Mouse (Mus musculus): ENCODE results near the gene Gm10226. TPM values are rescaled to one million over a fixed set of nuclear protein-coding genes. Genes with fewer than 3 reads are reported as not detected.

Gm10226 gene
- total and polyA plus RNA-seq, 3 experiments: 1.1 to 3.2 TPM; not detected in 1

DNA sequence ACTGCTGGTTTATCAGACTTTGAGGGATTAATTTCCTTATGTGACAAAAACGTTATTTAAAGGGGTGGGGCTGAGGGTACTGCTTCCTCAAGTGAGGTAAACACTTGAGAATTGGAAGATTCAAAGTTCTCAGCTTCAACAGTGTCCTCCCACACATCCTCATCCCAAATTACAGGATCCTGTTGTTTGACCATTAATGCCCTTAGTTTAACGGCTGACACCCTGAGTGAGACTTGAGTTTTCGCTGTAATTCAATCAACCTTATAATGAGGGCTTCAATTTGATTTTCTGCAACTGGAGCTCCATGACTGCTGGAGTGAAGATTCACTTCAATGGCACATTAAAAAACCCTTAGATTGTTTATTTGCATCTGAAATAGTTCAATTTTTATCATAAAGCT is 1.7 kb downstream of the Gm10226 start:
- no peak overlapping the region for H3K4me3 ChIP-seq (ENCODE audit: control insufficient read depth in 1 of 2, insufficient read depth in 1 of 2, low read depth in 2 of 2, low read length in 2 of 2)
- H3K9ac ChIP-seq (ENCODE audit: control insufficient read depth, low read depth, low read length, poor library complexity, severe bottlenecking): no peak overlapping the region
- no peak for DNase-seq (ENCODE audit: low read depth, low spot score)
- no peaks in the 10 kb centered on the region; the same call in 1 of the 2 replicates for H3K79me2 ChIP-seq (ENCODE audit: control insufficient read depth, insufficient read depth, low read length, poor library complexity)
- no peak overlapping the region for H3K27ac ChIP-seq (ENCODE audit: control insufficient read depth, low read depth, low read length)
- H3K27me3 ChIP-seq (ENCODE audit: control insufficient read depth in 1 of 2, insufficient read depth in 2 of 2, low read length in 2 of 2): no peaks in the 10 kb centered on the region
- 0 out of 4 replicates have a peak, but pooled peaks cover 0 to 2% of the 10 kb centered on the region in 2 experiments for H3K36me3 ChIP-seq (ENCODE audit: control insufficient read depth in 1 of 2, insufficient read depth in 2 of 2, low read length in 2 of 2)
- H3K9me3 ChIP-seq (replicated peaks; ENCODE audit: insufficient read depth, low read length): no peaks in the 10 kb centered on the region
- TF ChIP-seq TBP (IDR thresholded peaks at IDR 0.05; ENCODE audit: low read depth, low read length) (no peak), MXI1 (IDR thresholded peaks at IDR 0.05; ENCODE audit: low read depth, low read length) (no peak), E2F4 (IDR thresholded peaks at IDR 0.05; ENCODE audit: borderline replicate concordance, low read depth, low read length) (no peak), SIN3A (IDR thresholded peaks at IDR 0.05; ENCODE audit: low read length) (no peak), ZKSCAN1 (IDR thresholded peaks at IDR 0.05; ENCODE audit: low read depth, low read length) (no peak), UBTF (IDR thresholded peaks at IDR 0.05; ENCODE audit: borderline replicate concordance, insufficient read depth, low read depth, low read length) (no peak)
- H3K4me1 ChIP-seq (ENCODE audit: control insufficient read depth in 1 of 2, insufficient read depth in 2 of 2, low read length in 2 of 2): peaks cover 0 to 3% of the 10 kb centered on the region in 2 experiments; a peak in 1 of 4 replicates

- no peaks in the 10 kb centered on the region; the same call in 1 of the 2 replicates for H3K79me2 ChIP-seq (ENCODE audit: control insufficient read depth, insufficient read depth, low read length, poor library complexity)
Measured at GRCm38 (mm10) chr17:21696073-21696472, 4.4 kb downstream of the Gm10226 start.

DNA sequence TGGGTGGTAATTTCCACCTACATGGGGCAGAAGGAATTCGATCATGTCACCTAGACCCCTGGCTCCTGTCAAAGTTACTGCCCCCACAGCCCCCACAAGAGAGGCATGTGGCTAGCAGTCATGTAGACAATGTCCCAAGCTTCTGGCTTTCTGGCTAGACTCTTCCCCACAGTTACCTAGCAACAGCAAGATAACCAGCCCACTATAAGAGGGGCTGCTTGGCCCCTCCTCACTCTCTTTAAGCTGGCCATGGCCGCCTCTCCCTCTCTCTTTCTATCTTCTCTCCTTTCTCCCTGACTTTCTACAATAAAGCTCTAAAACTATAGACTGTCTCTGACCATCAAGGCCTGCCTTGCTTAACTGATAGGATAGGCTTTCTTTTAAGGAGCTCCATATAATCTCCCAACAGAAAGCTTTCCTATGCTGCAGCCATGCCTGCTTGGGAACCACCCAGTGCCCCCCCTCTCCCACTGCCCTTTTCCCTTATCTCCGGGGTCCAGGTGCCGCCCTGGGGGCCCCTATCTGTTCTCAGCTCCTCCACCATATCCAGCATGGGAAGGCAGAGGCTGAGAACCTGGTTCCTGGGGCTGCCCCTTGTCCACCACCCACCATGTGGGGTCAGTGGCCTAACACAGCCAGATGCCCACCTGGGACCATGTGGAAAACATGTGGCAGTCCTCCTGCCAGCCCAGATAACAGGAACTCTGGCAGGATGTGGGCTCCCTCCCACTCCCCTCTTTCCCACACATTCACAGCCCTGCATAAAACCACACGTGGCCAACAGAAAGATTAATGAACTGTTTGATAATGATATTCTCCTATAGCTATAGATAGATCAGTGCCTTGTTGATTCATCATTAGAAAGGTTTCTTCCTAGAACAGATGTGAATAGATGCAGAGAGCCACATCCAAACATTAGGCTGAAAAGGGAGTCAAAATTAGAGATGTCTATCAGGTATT is 10.9 kb downstream of the Gm10226 start:
- peak overlapping the region; percentile 50 for H3K9ac ChIP-seq (ENCODE audit: control insufficient read depth, low read depth, low read length, poor library complexity, severe bottlenecking)
- no peaks in the 10 kb centered on the region; the same call in 1 of the 2 replicates for H3K79me2 ChIP-seq (ENCODE audit: control insufficient read depth, insufficient read depth, low read length, poor library complexity)
- H3K4me3 ChIP-seq (ENCODE audit: control insufficient read depth in 1 of 2, insufficient read depth in 1 of 2, low read depth in 2 of 2, low read length in 2 of 2): peak overlapping the region; percentile 29 to 37
- no peaks in the 10 kb centered on the region for H3K27me3 ChIP-seq (ENCODE audit: control insufficient read depth in 1 of 2, insufficient read depth in 2 of 2, low read length in 2 of 2)
- peaks cover 5 to 7% of the 10 kb centered on the region in 2 experiments for H3K4me1 ChIP-seq (ENCODE audit: control insufficient read depth in 1 of 2, insufficient read depth in 2 of 2, low read length in 2 of 2)
- H3K27ac ChIP-seq (ENCODE audit: control insufficient read depth, low read depth, low read length): peak overlapping the region; percentile 70
- peak; percentile 79 for DNase-seq (ENCODE audit: low read depth, low spot score)
- peaks cover 0 to 23% of the 10 kb centered on the region in 2 experiments; a peak in 2 of 4 replicates for H3K36me3 ChIP-seq (ENCODE audit: control insufficient read depth in 1 of 2, insufficient read depth in 2 of 2, low read length in 2 of 2)
- H3K9me3 ChIP-seq (replicated peaks; ENCODE audit: insufficient read depth, low read length): no peaks in the 10 kb centered on the region
- TF ChIP-seq MAFK (IDR thresholded peaks at IDR 0.05; ENCODE audit: borderline replicate concordance, low read depth, low read length) (no peak), GATA1 (IDR thresholded peaks at IDR 0.05; ENCODE audit: low read depth, low read length) (peak; percentile 65; the same call in 1 of the 2 replicates), TCF12 (IDR thresholded peaks at IDR 0.05; ENCODE audit: low read depth, low read length) (peak; percentile 90), MAX (IDR thresholded peaks at IDR 0.05; ENCODE audit: low read length) (peak; percentile 67; the same call in 1 of the 2 replicates), MAZ (IDR thresholded peaks at IDR 0.05; ENCODE audit: low read depth, low read length) (peak; percentile 57), TBP (IDR thresholded peaks at IDR 0.05; ENCODE audit: low read depth, low read length) (peak; percentile 53), CTCF (IDR thresholded peaks at IDR 0.05 in 2 of 3, conservative IDR thresholded peaks at IDR 0.05 in 1 of 3; ENCODE audit: control insufficient read depth in 1 of 3, insufficient read depth in 1 of 3, low read depth in 2 of 3, low read length in 3 of 3, poor library complexity in 1 of 3, severe bottlenecking in 1 of 3) (no peak), MEF2A (IDR thresholded peaks at IDR 0.05; ENCODE audit: extremely low read depth, insufficient replicate concordance, low read depth, low read length, poor library complexity, severe bottlenecking) (no peak), MYB (IDR thresholded peaks at IDR 0.05; ENCODE audit: low read depth, low read length) (0 out of 2 replicates have a peak, but pooled peaks have one; percentile 15), UBTF (IDR thresholded peaks at IDR 0.05; ENCODE audit: borderline replicate concordance, insufficient read depth, low read depth, low read length) (no peak), ELF1 (IDR thresholded peaks at IDR 0.05; ENCODE audit: low read depth, low read length) (no peak), MXI1 (IDR thresholded peaks at IDR 0.05; ENCODE audit: low read depth, low read length) (peak; percentile 59), ZC3H11A (IDR thresholded peaks at IDR 0.05; ENCODE audit: low read depth, low read length) (no peak), POLR2AphosphoS5 (IDR thresholded peaks at IDR 0.05; ENCODE audit: borderline replicate concordance, low read depth, low read length) (no peak), BHLHE40 (IDR thresholded peaks at IDR 0.05; ENCODE audit: borderline replicate concordance, low read depth, low read length) (no peak), CHD1 (IDR thresholded peaks at IDR 0.05; ENCODE audit: low read depth, low read length) (no peak; the same call in 1 of the 2 replicates), USF1 (IDR thresholded peaks at IDR 0.05; ENCODE audit: low read depth, low read length) (peak; percentile 44; the same call in 1 of the 2 replicates)

More at GRCm38 (mm10) chr17:21696073-21696472, 4.4 kb downstream of the Gm10226 start:
- Histone ChIP-seq H3K9me3 (replicated peaks; ENCODE audit: insufficient read depth, low read length) (no peaks in the 10 kb centered on the region), H3K4me1 (ENCODE audit: control insufficient read depth in 1 of 2, insufficient read depth in 2 of 2, low read length in 2 of 2) (peaks cover 0 to 3% of the 10 kb centered on the region in 2 experiments; a peak in 1 of 4 replicates), H3K9ac (ENCODE audit: control insufficient read depth, low read depth, low read length, poor library complexity, severe bottlenecking) (no peak overlapping the region), H3K36me3 (ENCODE audit: control insufficient read depth in 1 of 2, insufficient read depth in 2 of 2, low read length in 2 of 2) (0 out of 4 replicates have a peak, but pooled peaks cover 0 to 2% of the 10 kb centered on the region in 2 experiments), H3K27me3 (ENCODE audit: control insufficient read depth in 1 of 2, insufficient read depth in 2 of 2, low read length in 2 of 2) (no peaks in the 10 kb centered on the region), H3K4me3 (ENCODE audit: control insufficient read depth in 1 of 2, insufficient read depth in 1 of 2, low read depth in 2 of 2, low read length in 2 of 2) (no peak overlapping the region), H3K27ac (ENCODE audit: control insufficient read depth, low read depth, low read length) (no peak overlapping the region)
- TF ChIP-seq ZC3H11A (IDR thresholded peaks at IDR 0.05; ENCODE audit: low read depth, low read length) (no peak), EP300 (IDR thresholded peaks at IDR 0.05; ENCODE audit: low read depth in 1 of 2, low read length in 2 of 2) (peak in 1 of 2 experiments; percentile 20; a peak in 1 of 4 replicates)
- peak; percentile 16 for DNase-seq (ENCODE audit: low read depth, low spot score)

Measured in MEL (cell line).